Mouse (Mus musculus) C2C12 (cell line): ENCODE results near the gene Col11a2.

Experiments used
- CTCF ChIP-seq: IDR thresholded peaks from one replicate; pipeline ENCODE4 v1.5.1; 2011; ENCODE audit not compliant: control insufficient read depth, insufficient read depth, insufficient read length
- MAX ChIP-seq: IDR thresholded peaks from one replicate; pipeline ENCODE4 v1.6.1; 2011; ENCODE audit warnings: mild to moderate bottlenecking, control low read depth
- MYOD1 ChIP-seq: IDR thresholded peaks from one replicate; pipeline ENCODE4 v1.6.1; 2011; ENCODE audit warnings: low read depth; ENCODE audit not compliant: control insufficient read depth, insufficient read length
- USF1 ChIP-seq: IDR thresholded peaks from one replicate; pipeline ENCODE4 v1.6.1; 2011; ENCODE audit warnings: low read depth, mild to moderate bottlenecking, control low read depth, moderate library complexity

DNA sequence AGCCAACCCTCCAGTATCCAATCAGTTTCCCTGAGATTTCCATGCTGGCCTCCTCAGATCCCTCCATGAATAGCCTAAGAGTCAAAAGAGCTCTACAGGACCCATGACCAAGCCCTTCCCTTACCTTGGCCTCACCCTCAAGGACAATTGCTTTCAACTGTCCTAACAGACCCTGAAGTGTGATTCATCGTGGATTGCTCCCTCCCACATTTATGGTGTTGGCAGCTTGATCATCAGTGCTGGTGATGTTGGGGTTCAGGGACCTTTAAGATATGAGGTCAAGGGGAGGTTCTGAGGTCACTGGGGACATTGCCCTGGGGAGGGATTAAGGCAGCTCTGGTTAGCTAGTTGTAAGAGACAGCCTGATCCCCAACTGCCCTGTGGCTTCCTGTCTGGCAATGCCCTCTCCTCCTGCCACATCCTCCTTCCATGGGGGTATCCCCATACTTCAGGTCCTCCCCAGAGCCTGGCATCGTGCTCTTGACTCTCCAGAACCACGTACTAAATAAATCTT is 57.3 kb downstream of the Col11a2 start:
- no peak for TF ChIP-seq MAX
- no peak for TF ChIP-seq CTCF
- TF ChIP-seq MYOD1: no peak
- no peak for TF ChIP-seq USF1
